Mouse (Mus musculus): ENCODE measurements around the gene Pigyl.
A peak's percentile ranks its signal among the peaks of the same experiment; 100 is the strongest.

DNA sequence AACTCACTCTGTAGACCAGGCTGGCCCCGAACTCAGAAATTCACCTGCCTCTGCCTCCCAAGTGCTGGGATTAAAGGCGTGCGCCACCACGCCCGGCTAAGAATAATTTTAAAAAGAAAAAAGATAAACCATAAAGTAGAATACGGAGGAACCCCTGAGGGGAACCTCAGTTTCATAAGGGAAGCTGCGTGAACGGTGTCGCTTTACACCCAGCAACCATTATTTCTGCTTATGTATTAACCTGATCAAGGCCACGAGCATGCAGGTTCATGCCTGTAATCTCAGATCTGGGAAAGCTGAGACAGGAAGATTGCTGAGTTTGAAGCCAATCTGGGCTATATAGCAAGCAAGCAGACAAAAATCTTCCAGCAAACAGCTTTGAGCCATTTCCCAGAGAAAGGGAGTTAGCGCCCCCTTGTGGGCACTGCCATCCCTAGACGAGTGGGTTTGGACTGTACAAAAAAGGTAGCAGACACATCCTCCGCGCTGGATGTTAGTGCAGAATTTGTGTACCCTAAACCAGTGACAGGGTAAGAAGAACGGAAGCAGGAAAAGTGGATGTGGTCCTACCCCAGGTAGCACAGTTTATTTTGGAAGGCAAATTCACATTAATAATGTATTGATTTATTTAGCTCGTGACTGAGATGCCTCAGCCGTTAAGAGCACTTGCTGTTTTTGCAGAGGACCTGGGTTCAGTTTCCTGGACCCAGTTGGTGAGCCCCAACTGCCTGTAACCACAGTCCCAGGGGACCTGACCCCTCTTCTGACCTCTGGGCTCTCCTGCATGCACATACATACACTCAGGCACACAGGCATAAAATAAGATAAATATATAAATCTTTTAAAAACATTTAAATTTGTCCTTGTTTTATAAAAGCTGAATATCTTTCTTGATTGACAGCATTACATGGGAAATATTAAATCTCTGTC, 13.3 kb upstream of the Pigyl start:
- TF ChIP-seq CTCF (IDR thresholded peaks at IDR 0.05; ENCODE audit: low read depth) (peak; percentile 98), EP300 (IDR thresholded peaks at IDR 0.05; ENCODE audit: low read depth) (no peak)
